10 mouse cellular contexts compared by ENCODE assay signal in genomic region chr2:32787176-32787575, GRCm38 (mm10). TPM values are rescaled to one million over a fixed set of nuclear protein-coding genes. Genes with fewer than 3 reads are reported as not detected.
DNase-seq lines count a peak whose midpoint lies in the region; ATAC-seq and TF ChIP-seq lines count a peak whose summit lies in the region.
"Had no signal": no experiment of that assay in that cellular context is flagged by ENCODE, and none has a peak within 500 bp of the region (broad histone marks: within the 10 kb centered on the region; RNA-seq: fewer than 3 reads in every experiment).

No protein-coding gene starts in this region.

- H3K4me3 ChIP-seq in intestine, postnatal 0 days (ENCODE audit: low read depth, low read length) = no peak overlapping the region
- H3K4me3 ChIP-seq in intestine, embryonic 15.5 days (replicated peaks) = no peak overlapping the region
- H3K4me3 ChIP-seq: midbrain, embryonic 12.5 days had no signal

- peak; percentile 66 for TF ChIP-seq CTCF in intestine, postnatal 0 days (IDR thresholded peaks at IDR 0.05; ENCODE audit: low read depth)

- H3K27ac ChIP-seq in intestine, postnatal 0 days (ENCODE audit: low read depth, low read length) = no peak overlapping the region
- H3K27ac ChIP-seq in intestine, embryonic 15.5 days = no peak overlapping the region
- H3K27ac ChIP-seq: midbrain, embryonic 12.5 days had no signal

- H3K4me1 ChIP-seq in intestine, postnatal 0 days (replicated peaks; ENCODE audit: control insufficient read depth, insufficient read depth, low read length) = no peaks in the 10 kb centered on the region
- no peaks in the 10 kb centered on the region for H3K4me1 ChIP-seq in intestine, embryonic 15.5 days (replicated peaks)

- H3K36me3 ChIP-seq in intestine, postnatal 0 days (ENCODE audit: control insufficient read depth, insufficient read depth) = 0 out of 2 replicates have a peak, but pooled peaks cover 7% of the 10 kb centered on the region
- no peaks in the 10 kb centered on the region for H3K36me3 ChIP-seq in intestine, embryonic 15.5 days

- 62% methylated on average over 6 of the region's 6 CpGs for WGBS in intestine, postnatal 0 days
- WGBS in intestine, embryonic 15.5 days = 64% methylated on average over 6 of the region's 6 CpGs

- H3K4me2 ChIP-seq in intestine, postnatal 0 days (replicated peaks; ENCODE audit: low read depth) = no peak overlapping the region
- no peak overlapping the region for H3K4me2 ChIP-seq in intestine, embryonic 15.5 days (replicated peaks)
- H3K4me2 ChIP-seq: midbrain, embryonic 12.5 days had no signal

- H3K9me3 ChIP-seq in intestine, postnatal 0 days (ENCODE audit: control insufficient read depth) = no peaks in the 10 kb centered on the region
- H3K9me3 ChIP-seq in intestine, embryonic 15.5 days = no peaks in the 10 kb centered on the region
- H3K9me3 ChIP-seq: midbrain, embryonic 12.5 days had no signal

- H3K27me3 ChIP-seq in intestine, postnatal 0 days (replicated peaks; ENCODE audit: control insufficient read depth, insufficient read depth, low read length) = no peaks in the 10 kb centered on the region
- H3K27me3 ChIP-seq in intestine, embryonic 15.5 days (replicated peaks) = no peaks in the 10 kb centered on the region
- H3K27me3 ChIP-seq: midbrain, embryonic 12.5 days had no signal

- DNase-seq in cerebellum, adult 18-20 months = peak; percentile 55 to 66
- DNase-seq in cerebellum, postnatal 4 days (ENCODE audit: low spot score in 2 of 2) = no peak
- peak; percentile 28 for DNase-seq in CD4-positive helper T cell, adult 2 months (ENCODE audit: low read depth, low spot score)
- DNase-seq in layer of hippocampus, adult 11-12 months (ENCODE audit: low spot score) = no peak
- no peak for DNase-seq in spleen, postnatal 14 days (ENCODE audit: low spot score in 2 of 2)

- ATAC-seq in intestine, postnatal 0 days = no peak
- no peak for ATAC-seq in intestine, embryonic 15.5 days
- peak; percentile 43; the same call in 1 of the 2 replicates for ATAC-seq in common myeloid progenitor, adult 5-6 weeks (replicated peaks; ENCODE audit: low read depth, poor library complexity, severe bottlenecking)

- H3K9ac ChIP-seq in intestine, postnatal 0 days (ENCODE audit: low read depth, low read length) = no peak overlapping the region
- H3K9ac ChIP-seq in intestine, embryonic 15.5 days = no peak overlapping the region
- H3K9ac ChIP-seq: midbrain, embryonic 12.5 days had no signal

RNA-seq across cellular contexts. Expression of gene Cfap157, which starts 2.9 kb away (rescaled TPM):
- 0.47 and 0.76 TPM in 2 replicates for polyA plus RNA-seq in intestine, postnatal 0 days (2015; fragmentation: Nextera tagmentation; extraction: Ambion mirVana)
- 0.26 and 0.61 TPM in 2 replicates for polyA plus RNA-seq in intestine, embryonic 15.5 days (2015; fragmentation: Nextera tagmentation; extraction: Ambion mirVana)
- total RNA-seq in common myeloid progenitor, adult 5-6 weeks (2017) = not detected in 2 replicates
- total RNA-seq: granulocyte monocyte progenitor cell, adult 5-6 weeks had no signal

RNA-seq across cellular contexts. Expression of gene Ptrh1, which starts 11.6 kb away (rescaled TPM):
- polyA plus RNA-seq in intestine, postnatal 0 days (2015; fragmentation: Nextera tagmentation; extraction: Ambion mirVana) = 8.4 and 10.5 TPM in 2 replicates
- 5.5 and 6.4 TPM in 2 replicates for polyA plus RNA-seq in intestine, embryonic 15.5 days (2015; fragmentation: Nextera tagmentation; extraction: Ambion mirVana)
- total RNA-seq in common myeloid progenitor, adult 5-6 weeks (2017) = 1.3 and 4.0 TPM in 2 replicates

RNA-seq across cellular contexts. Expression of gene Ttc16, which starts 11.7 kb away (rescaled TPM):
- polyA plus RNA-seq in intestine, postnatal 0 days (2015; fragmentation: Nextera tagmentation; extraction: Ambion mirVana) = 0.04 and 0.09 TPM in 2 replicates
- 0.18 and 0.29 TPM in 2 replicates for polyA plus RNA-seq in intestine, embryonic 15.5 days (2015; fragmentation: Nextera tagmentation; extraction: Ambion mirVana)
- not detected in 2 replicates for total RNA-seq in common myeloid progenitor, adult 5-6 weeks (2017)

RNA-seq across cellular contexts. Expression of gene Tor2a, which starts 30.1 kb away (rescaled TPM):
- polyA plus RNA-seq in intestine, postnatal 0 days (2015; fragmentation: Nextera tagmentation; extraction: Ambion mirVana) = 59.2 and 60.4 TPM in 2 replicates
- 61.4 and 64.2 TPM in 2 replicates for polyA plus RNA-seq in intestine, embryonic 15.5 days (2015; fragmentation: Nextera tagmentation; extraction: Ambion mirVana)
- total RNA-seq in common myeloid progenitor, adult 5-6 weeks (2017) = 19.2 and 19.9 TPM in 2 replicates

RNA-seq across cellular contexts. Expression of gene 6330409D20Rik, which starts 46.4 kb away (rescaled TPM):
- polyA plus RNA-seq in intestine, postnatal 0 days (2015; fragmentation: Nextera tagmentation; extraction: Ambion mirVana) = 0.18 TPM in 2 replicates
- polyA plus RNA-seq in intestine, embryonic 15.5 days (2015; fragmentation: Nextera tagmentation; extraction: Ambion mirVana) = 0.13 and 0.34 TPM in 2 replicates
- not detected in 2 replicates for total RNA-seq in common myeloid progenitor, adult 5-6 weeks (2017)
- total RNA-seq: granulocyte monocyte progenitor cell, adult 5-6 weeks had no signal

Comparison
In these comparisons a context has a peak if more than half of its experiments do, and no peak if none do; other contexts are left out.
1. DNase-seq: peak in cerebellum, adult 18-20 months (2 of 2) and CD4-positive helper T cell, adult 2 months (single experiment); none in cerebellum, postnatal 4 days (0 of 2), layer of hippocampus, adult 11-12 months (single experiment) and spleen, postnatal 14 days (0 of 2).